Mouse (Mus musculus) heart, embryonic 16.5 days (tissue): ENCODE results near the gene Chil3. TPM values are rescaled to one million over a fixed set of nuclear protein-coding genes. Genes with fewer than 3 reads are reported as not detected.
"Not testable (repeated sequence)": the region's sequence is repeated elsewhere in the genome, so short reads cannot be mapped to it uniquely, and the experiment has no call there.

Experiments used
- ATAC-seq: fragments of 200-750 bp; cut with Nextera tagmentation; replicated peaks from 2 replicates; pipeline ENCODE4 v1.8.0; 2017; ENCODE audit warnings: moderate number of reproducible peaks; ENCODE audit not compliant: insufficient read depth, low FRiP score; ENCODE audit errors: extremely low read depth
- H3K27ac ChIP-seq: fragments of 300-500 bp; sonication (generic); 2 replicates; pipeline ENCODE4 v1.5.1; 2014; ENCODE audit warnings: mild to moderate bottlenecking, low read length, control low read depth, moderate library complexity
- H3K27me3 ChIP-seq: fragments of 300-500 bp; sonication (generic); 2 replicates; pipeline ENCODE4 v1.6.1; 2014; ENCODE audit warnings: low read length, mixed read lengths; ENCODE audit not compliant: control insufficient read depth, insufficient read depth
- H3K36me3 ChIP-seq: fragments of 300-500 bp; sonication (generic); 2 replicates; pipeline ENCODE4 v1.6.1; 2014; ENCODE audit not compliant: control insufficient read depth, insufficient read depth
- H3K4me1 ChIP-seq: fragments of 300-500 bp; sonication (generic); 2 replicates; pipeline ENCODE4 v1.6.1; 2014; ENCODE audit warnings: low read length, mixed read lengths; ENCODE audit not compliant: control insufficient read depth, insufficient read depth
- H3K4me2 ChIP-seq: fragments of 300-500 bp; sonication (generic); 2 replicates; pipeline ENCODE4 v1.6.1; 2014; ENCODE audit warnings: low read depth, mild to moderate bottlenecking, control low read depth, low read length
- H3K4me3 ChIP-seq: fragments of 300-500 bp; sonication (generic); 2 replicates; pipeline ENCODE4 v1.5.1; 2014; ENCODE audit warnings: mild to moderate bottlenecking, control low read depth, low read length
- H3K9ac ChIP-seq: fragments of 300-500 bp; sonication (generic); 2 replicates; pipeline ENCODE4 v1.6.1; 2014; ENCODE audit warnings: low read length, control low read depth
- H3K9me3 ChIP-seq: fragments of 300-500 bp; sonication (generic); replicated peaks from 2 replicates; pipeline ENCODE4 v1.6.1; 2016; ENCODE audit warnings: low read length; ENCODE audit not compliant: control insufficient read depth
- WGBS: fragments of 180-500 bp; shearing (Covaris S2); extraction: QIAGEN DNeasy Blood & Tissue Kit; methylation state at CpG from one replicate; pipeline ENCODE4 v1.1.7; 2014; 5-methylcytosine and 5-hydroxymethylcytosine counted together
- polyA plus RNA-seq: library from polyadenylated mRNA; unstranded; fragments of >200 nt; fragmentation: Nextera tagmentation; extraction: Ambion mirVana; gene quantifications from 2 replicates; pipeline ENCODE4 v1.2.1, GENCODE M21; 2015

Gene Chil3
- 0.15 and 0.29 TPM in 2 replicates for polyA plus RNA-seq

DNA sequence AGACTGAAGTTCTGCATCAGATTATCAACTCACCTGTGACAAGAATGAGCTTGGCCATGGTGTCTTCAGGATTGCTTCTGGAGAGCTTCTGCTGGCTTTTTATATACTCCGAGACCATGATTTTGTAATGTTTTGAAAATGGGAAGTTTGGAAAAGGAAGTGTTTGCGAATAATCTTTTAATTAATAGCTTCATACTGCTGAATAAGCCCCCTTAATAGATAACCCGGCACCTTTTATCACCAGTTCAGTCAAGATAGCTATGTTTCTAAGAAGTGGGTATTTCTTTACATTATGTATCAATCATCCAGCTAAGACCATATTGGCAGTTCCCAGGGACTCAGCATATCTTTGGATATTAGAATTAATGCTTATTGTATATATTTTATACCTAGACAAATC, at the start of gene Chil3:
Gene Chil3 (minus strand): TSS at position 101 of the 400 bp plus-strand sequence.
- Histone ChIP-seq H3K27me3 (no peaks in the 10 kb centered on the region), H3K9ac (no peak within 1 kb of the TSS), H3K9me3 (peaks cover 11% of the 10 kb centered on the region), H3K4me1 (no peaks in the 10 kb centered on the region), H3K36me3 (no peaks in the 10 kb centered on the region), H3K27ac (no peak within 1 kb of the TSS), H3K4me2 (no peak within 1 kb of the TSS), H3K4me3 (no peak within 1 kb of the TSS)
- WGBS = 69% methylated on average over 3 of the region's 3 CpGs
- no peak for ATAC-seq

DNA sequence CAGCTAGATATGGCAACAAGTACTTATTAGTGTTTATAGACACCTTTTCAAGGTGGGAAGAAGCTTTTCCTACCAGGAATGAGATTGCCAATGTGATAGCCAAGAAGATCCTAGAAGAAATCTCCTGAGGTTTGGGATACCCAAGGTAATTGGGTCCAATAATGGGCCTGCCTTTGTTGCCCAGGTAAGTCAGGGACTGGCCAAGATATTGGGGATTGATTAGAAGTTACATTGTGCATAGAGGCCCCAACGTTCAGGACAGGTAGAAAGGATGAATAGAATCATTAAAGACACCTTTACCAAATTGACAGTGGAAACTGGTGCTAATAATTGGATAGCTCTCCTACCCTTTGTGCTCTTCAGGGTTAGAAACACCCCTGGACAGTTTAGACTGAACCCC, 30.7 kb upstream of the Chil3 start:
- H3K9ac ChIP-seq, H3K27ac ChIP-seq, H3K4me2 ChIP-seq, H3K4me3 ChIP-seq, ATAC-seq, H3K4me1 ChIP-seq, H3K27me3 ChIP-seq, H3K36me3 ChIP-seq: not testable (repeated sequence)
- 53% methylated on average over 1 of the region's 1 CpGs for WGBS
- H3K9me3 ChIP-seq = peaks cover 13% of the 10 kb centered on the region

DNA sequence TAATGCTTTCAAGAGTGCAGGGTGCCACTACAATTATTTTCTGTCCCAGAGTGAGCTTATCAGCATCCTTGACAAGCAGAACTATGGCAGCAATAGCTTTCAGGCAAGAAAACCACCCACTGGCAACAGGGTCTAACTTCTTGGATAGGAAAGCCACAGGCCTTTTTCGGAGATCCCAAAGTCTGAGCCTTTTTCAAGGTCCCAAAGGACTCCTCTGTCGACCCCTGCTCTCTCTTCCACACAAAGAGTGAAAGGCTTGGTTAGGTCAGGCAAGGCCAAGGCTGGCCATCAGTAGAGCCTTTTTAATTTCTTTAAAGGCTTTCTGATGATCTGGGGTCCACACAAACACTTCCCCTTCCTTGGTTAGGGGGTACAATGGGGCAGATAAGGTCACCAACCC, 29.9 kb upstream of the Chil3 start:
- not testable (repeated sequence) for H3K4me2 ChIP-seq, H3K9ac ChIP-seq, H3K4me3 ChIP-seq, H3K4me1 ChIP-seq, ATAC-seq, H3K27ac ChIP-seq, H3K27me3 ChIP-seq, H3K36me3 ChIP-seq
- H3K9me3 ChIP-seq = peaks cover 13% of the 10 kb centered on the region
- 45% methylated on average over 2 of the region's 2 CpGs for WGBS

DNA sequence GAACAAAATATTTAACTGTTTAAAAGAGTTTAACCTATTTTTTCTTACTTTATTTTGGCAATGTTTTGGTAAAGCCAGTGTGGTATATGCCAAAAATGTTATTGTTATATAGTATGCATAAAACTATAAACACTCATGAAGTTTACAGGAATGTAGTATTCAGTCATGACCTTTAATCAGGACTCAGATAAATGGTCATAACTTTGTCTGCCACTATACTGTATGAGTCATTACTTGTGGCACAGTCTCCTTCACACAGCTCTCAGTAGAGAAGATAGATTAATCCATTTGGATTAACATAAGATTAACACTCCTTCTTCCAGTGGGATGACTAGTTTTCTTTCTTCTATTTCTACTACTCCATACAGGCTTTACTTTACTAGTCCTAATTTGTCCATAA, 28.9 kb upstream of the Chil3 start:
- Histone ChIP-seq H3K36me3 (no peaks in the 10 kb centered on the region), H3K9me3 (peaks cover 13% of the 10 kb centered on the region), H3K4me3 (no peak overlapping the region), H3K9ac (no peak overlapping the region), H3K27me3 (no peaks in the 10 kb centered on the region), H3K4me1 (no peaks in the 10 kb centered on the region), H3K4me2 (no peak overlapping the region), H3K27ac (no peak overlapping the region)
- no peak for ATAC-seq

DNA sequence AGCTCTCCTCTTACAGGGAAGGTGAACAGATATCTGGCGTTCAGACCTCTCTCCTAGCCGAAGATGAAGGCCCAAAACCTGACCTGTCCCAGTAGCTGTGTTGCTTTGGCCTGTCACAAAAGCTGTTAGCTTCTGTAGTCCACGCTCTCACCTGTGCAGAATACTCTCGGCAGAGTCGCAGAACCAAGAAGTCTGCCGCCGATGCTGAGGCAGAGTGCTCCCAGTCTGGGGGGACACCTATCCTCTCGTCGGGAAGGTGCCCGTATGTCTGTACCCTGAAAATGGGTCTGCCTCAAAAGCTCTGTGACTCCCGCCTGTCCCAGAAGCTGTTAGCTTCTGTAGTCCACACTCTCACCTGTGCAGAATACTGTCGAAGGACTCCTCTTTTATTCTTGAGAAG, 28.1 kb upstream of the Chil3 start:
- Histone ChIP-seq H3K9ac (no peak overlapping the region), H3K4me1 (no peaks in the 10 kb centered on the region), H3K27ac (no peak overlapping the region), H3K4me2 (no peak overlapping the region), H3K27me3 (no peaks in the 10 kb centered on the region), H3K4me3 (no peak overlapping the region), H3K36me3 (no peaks in the 10 kb centered on the region), H3K9me3 (peaks cover 13% of the 10 kb centered on the region)
- ATAC-seq = no peak
- WGBS = 84% methylated on average over 12 of the region's 12 CpGs

DNA sequence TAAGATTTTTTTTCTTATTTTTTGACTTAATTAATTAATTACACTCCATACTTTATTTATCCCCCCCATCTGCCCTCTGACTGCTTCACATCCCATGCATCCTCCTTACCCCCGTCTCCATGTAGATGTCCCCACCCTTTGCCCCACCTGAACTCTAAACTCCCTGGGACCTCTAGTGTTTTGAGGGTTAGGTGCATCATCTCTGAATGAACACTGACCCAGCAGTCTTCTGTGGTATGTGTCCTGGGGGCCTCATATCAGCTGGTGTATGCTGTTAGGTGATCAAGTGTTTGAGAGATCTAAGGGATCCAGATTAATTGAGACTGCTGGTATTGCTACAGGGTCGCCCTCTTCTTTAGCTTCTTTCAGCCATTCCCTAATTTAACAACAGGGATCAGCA, 20.6 kb upstream of the Chil3 start:
- Histone ChIP-seq H3K4me1 (no peaks in the 10 kb centered on the region), H3K4me2 (no peak overlapping the region), H3K27me3 (no peaks in the 10 kb centered on the region), H3K36me3 (no peaks in the 10 kb centered on the region), H3K9me3 (peaks cover 20% of the 10 kb centered on the region), H3K9ac (no peak overlapping the region), H3K27ac (no peak overlapping the region), H3K4me3 (no peak overlapping the region)
- WGBS = 61% methylated on average over 2 of the region's 2 CpGs
- no peak for ATAC-seq

DNA sequence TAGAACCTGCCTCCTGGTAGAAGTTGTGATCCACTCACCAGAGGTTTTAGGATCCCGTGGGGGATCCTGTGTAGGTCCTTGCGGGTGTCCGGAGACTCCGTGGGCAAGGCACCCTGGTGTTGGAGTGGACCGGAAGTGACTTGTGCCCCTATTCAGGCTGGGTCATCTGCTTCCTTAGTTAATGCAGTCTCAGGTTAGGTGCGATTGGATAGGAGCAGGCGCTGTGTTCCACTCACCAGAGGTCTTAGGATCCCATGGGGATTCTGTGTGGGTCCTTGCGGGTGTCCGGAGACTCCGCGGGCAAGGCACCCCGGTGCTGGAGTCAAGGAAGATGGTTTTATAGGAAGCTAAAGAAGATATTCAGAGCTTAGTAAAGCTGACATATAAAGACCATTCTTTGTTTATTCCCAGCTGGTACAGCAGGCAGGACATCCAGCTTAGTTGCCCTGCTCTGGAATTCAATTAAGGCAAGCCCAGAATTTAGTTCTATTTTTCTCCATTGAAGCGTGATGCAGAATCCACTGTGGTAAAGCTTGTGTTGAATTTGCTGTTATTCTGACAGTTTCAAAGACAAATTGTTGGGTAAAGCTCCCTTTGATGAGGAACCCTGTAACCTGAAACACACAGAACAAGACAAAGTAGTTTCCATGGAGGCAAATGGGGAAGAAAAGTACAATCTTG, 10.3 kb upstream of the Chil3 start:
- 83% methylated on average over 13 of the region's 13 CpGs for WGBS
- H3K4me2 ChIP-seq = no peak overlapping the region
- H3K27ac ChIP-seq = no peak overlapping the region

DNA sequence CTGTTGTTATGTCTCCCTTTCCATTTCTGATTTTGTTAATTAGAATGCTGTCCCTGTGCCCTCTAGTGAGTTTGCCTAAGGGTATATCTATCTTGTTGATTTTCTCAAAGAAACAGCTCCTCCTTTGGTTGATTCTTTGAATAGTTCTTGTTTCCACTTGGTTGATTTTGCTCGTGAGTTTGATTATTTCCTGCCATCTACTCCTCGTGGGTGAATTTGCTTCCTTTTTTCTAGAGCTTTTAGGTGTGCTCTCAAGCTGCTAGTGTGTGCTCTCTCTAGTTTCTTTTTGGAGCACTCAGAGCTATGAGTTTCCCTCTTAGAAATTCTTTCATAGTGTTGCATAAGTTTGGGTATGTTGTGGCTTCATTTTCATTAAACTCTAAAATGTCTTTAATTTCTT, 7.6 kb upstream of the Chil3 start:
- not testable (repeated sequence) for H3K9ac ChIP-seq, H3K27ac ChIP-seq, H3K4me3 ChIP-seq, ATAC-seq, H3K4me1 ChIP-seq, H3K36me3 ChIP-seq, H3K4me2 ChIP-seq, H3K27me3 ChIP-seq
- 57% methylated on average over 2 of the region's 2 CpGs for WGBS
- peaks cover 15% of the 10 kb centered on the region for H3K9me3 ChIP-seq

More for the DNA sequence above, 10.3 kb upstream of the Chil3 start:
- no peaks in the 10 kb centered on the region for H3K36me3 ChIP-seq
- peaks cover 14% of the 10 kb centered on the region for H3K9me3 ChIP-seq
- no peaks in the 10 kb centered on the region for H3K27me3 ChIP-seq
- no peak overlapping the region for H3K4me3 ChIP-seq
- ATAC-seq = no peak
- H3K4me1 ChIP-seq = no peaks in the 10 kb centered on the region
- H3K9ac ChIP-seq = no peak overlapping the region

DNA sequence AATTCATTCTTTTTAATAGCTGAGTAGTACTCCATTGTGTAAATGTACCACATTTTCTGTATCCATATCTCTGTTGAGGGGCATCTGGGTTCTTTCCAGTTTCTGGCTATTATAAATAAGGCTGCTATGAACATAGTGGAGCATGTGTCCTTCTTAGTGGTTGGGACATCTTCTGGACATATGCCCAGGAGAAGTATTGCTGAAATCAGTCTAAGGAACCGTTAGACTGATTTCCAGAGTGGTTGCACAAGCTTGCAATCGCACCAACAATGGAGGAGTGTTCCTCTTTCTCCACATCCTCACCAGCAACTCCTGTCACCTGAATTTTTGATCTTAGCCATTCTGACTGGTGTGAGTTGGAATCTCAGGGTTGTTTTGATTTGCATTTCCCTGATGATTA, 5.1 kb upstream of the Chil3 start:
- H3K4me1 ChIP-seq, H3K36me3 ChIP-seq, H3K27ac ChIP-seq, ATAC-seq, H3K27me3 ChIP-seq, H3K4me2 ChIP-seq, H3K4me3 ChIP-seq, H3K9ac ChIP-seq: not testable (repeated sequence)
- peaks cover 11% of the 10 kb centered on the region for H3K9me3 ChIP-seq
- 64% methylated on average over 2 of the region's 2 CpGs for WGBS
